Mouse (Mus musculus) bone marrow macrophage, adult 2 months (primary cell): Measurements from ENCODE around the gene Gm13102. TPM values are rescaled to one million over a fixed set of nuclear protein-coding genes. Genes with fewer than 3 reads are reported as not detected.
"Not testable (repeated sequence)": the region's sequence is repeated elsewhere in the genome, so short reads cannot be mapped to it uniquely, and the experiment has no call there.

Source experiments
- H3K27ac ChIP-seq: 2 replicates; pipeline ENCODE4 v1.5.1; 2012; ENCODE audit warnings: low read depth, low read length; ENCODE audit not compliant: insufficient read depth
- H3K4me1 ChIP-seq: 2 replicates; pipeline ENCODE4 v1.6.1; 2012; ENCODE audit warnings: low read length; ENCODE audit not compliant: control insufficient read depth, insufficient read depth
- H3K4me3 ChIP-seq: 2 replicates; pipeline ENCODE4 v1.5.1; 2012; ENCODE audit warnings: mild to moderate bottlenecking, low read length, moderate library complexity; ENCODE audit not compliant: insufficient read depth
- polyA plus RNA-seq: library from polyadenylated mRNA; stranded (reverse); fragments of >200 nt; gene quantifications from 2 replicates; pipeline ENCODE4 v1.2.4, GENCODE M21; 2012; ENCODE audit not compliant: missing spikeins, insufficient read depth, insufficient read length

The Gm13102 gene
- not detected in 2 replicates for polyA plus RNA-seq

DNA sequence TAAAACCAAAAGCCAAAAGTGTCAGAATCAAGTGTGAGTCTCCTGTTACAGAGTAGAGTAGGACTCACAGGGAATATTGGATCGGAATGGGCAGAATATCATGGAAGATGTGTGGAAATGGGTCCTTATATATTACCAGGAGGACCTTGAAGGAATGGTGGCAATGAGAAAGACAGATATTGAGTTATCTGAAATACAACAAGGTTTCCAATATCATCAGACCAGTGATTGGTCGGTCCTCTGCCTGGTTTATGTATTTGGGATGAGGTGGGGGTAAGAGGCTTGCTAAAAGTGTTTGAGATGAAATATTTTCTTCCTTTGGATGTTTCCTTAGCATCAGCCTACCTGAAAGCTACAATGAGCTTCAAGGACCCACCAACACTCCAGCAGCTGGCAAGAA is at the start of gene Gm13102:
Gene Gm13102, plus strand, starts transcription at position 301 of the 400 bp plus-strand sequence.
- not testable (repeated sequence) for H3K4me3 ChIP-seq, H3K27ac ChIP-seq, H3K4me1 ChIP-seq

GRCm38 (mm10) chr4:144058826-144059225 is 47.4 kb upstream of the Gm13102 start, which contains the start of gene Pramel4:
Gene Pramel4 (plus strand): TSS chr4:144059126.
- not testable (repeated sequence) for H3K4me1 ChIP-seq, H3K27ac ChIP-seq, H3K4me3 ChIP-seq

Other genes with a start within 250 kb of the Gm13102 start
- gene Pramef6, start 206.1 kb upstream of the Gm13102 start, polyA plus RNA-seq: not detected in 2 replicates
- not detected in 2 replicates for gene Pramef25, start 155.5 kb upstream of the Gm13102 start, polyA plus RNA-seq
- gene Gm13101, start 139.5 kb upstream of the Gm13102 start, polyA plus RNA-seq: not detected in 2 replicates
- not detected in 2 replicates for gene Pramef17, start 112.1 kb upstream of the Gm13102 start, polyA plus RNA-seq
- not detected in 2 replicates for gene Pramel4, start 47.3 kb upstream of the Gm13102 start, polyA plus RNA-seq
- not detected in 2 replicates for gene Oog3, start 56.2 kb downstream of the Gm13102 start, polyA plus RNA-seq
- not detected in 2 replicates for gene Oog2, start 84.2 kb downstream of the Gm13102 start, polyA plus RNA-seq
- not detected in 2 replicates for gene C87977, start 106.8 kb downstream of the Gm13102 start, polyA plus RNA-seq
- not detected in 2 replicates for gene Pramel5, start 174.0 kb downstream of the Gm13102 start, polyA plus RNA-seq
- gene Gm13128, start 223.8 kb downstream of the Gm13102 start, polyA plus RNA-seq: not detected in 2 replicates